Mouse (Mus musculus): ENCODE measurements around the gene Trim28. TPM values are rescaled to one million over a fixed set of nuclear protein-coding genes. Genes with fewer than 3 reads are reported as not detected.

Gene Trim28
- polyA plus RNA-seq, 1 experiment, result 186 TPM

GRCm38 (mm10) chr7:13023928-13024731, 25.2 kb downstream of the Trim28 start:
- H3K36me3 ChIP-seq (ENCODE audit: control insufficient read depth, insufficient read depth, low read length), result peaks cover 2% of the 10 kb centered on the region; the same call in 1 of the 2 replicates
- peak overlapping the region; percentile 92 for H3K27ac ChIP-seq (ENCODE audit: insufficient read depth, low read depth, low read length)
- H3K4me3 ChIP-seq (ENCODE audit: insufficient read depth, low read depth, low read length), result peak overlapping the region; percentile 65
- TF ChIP-seq CTCF (conservative IDR thresholded peaks at IDR 0.05; ENCODE audit: insufficient read depth, insufficient read length, low read depth, low read length), result no peak
- peak; percentile 73 for TF ChIP-seq POLR2A (IDR thresholded peaks at IDR 0.05; ENCODE audit: low read depth, low read length)
- H3K27me3 ChIP-seq (replicated peaks; ENCODE audit: control insufficient read depth, insufficient read depth, low read length), result no peaks in the 10 kb centered on the region
- DNase-seq, result peak; percentile 95
- H3K4me1 ChIP-seq (ENCODE audit: control insufficient read depth, insufficient read depth, low read length), result peaks cover 12% of the 10 kb centered on the region
- WGBS, result under 1% methylated on average over 87 of the region's 95 CpGs

GRCm38 (mm10) chr7:13024805-13025204, 25.9 kb downstream of the Trim28 start:
- H3K27ac ChIP-seq (ENCODE audit: insufficient read depth, low read depth, low read length), result peak overlapping the region; percentile 61; the same call in 1 of the 2 replicates

GRCm38 (mm10) chr7:13025511-13026112, 26.7 kb downstream of the Trim28 start:
- DNase-seq, result no peak
- peaks cover 2% of the 10 kb centered on the region; the same call in 1 of the 2 replicates for H3K36me3 ChIP-seq (ENCODE audit: control insufficient read depth, insufficient read depth, low read length)
- no peaks in the 10 kb centered on the region for H3K27me3 ChIP-seq (replicated peaks; ENCODE audit: control insufficient read depth, insufficient read depth, low read length)
- H3K4me1 ChIP-seq (ENCODE audit: control insufficient read depth, insufficient read depth, low read length), result peaks cover 12% of the 10 kb centered on the region
- H3K4me3 ChIP-seq (ENCODE audit: insufficient read depth, low read depth, low read length), result peak overlapping the region; percentile 65
- H3K27ac ChIP-seq (ENCODE audit: insufficient read depth, low read depth, low read length), result no peak overlapping the region
- 25% methylated on average over 4 of the region's 4 CpGs for WGBS
- TF ChIP-seq POLR2A (IDR thresholded peaks at IDR 0.05; ENCODE audit: low read depth, low read length) (no peak), CTCF (conservative IDR thresholded peaks at IDR 0.05; ENCODE audit: insufficient read depth, insufficient read length, low read depth, low read length) (no peak)

More at GRCm38 (mm10) chr7:13024805-13025204, 25.9 kb downstream of the Trim28 start:
- TF ChIP-seq POLR2A (IDR thresholded peaks at IDR 0.05; ENCODE audit: low read depth, low read length), result no peak
- TF ChIP-seq CTCF (conservative IDR thresholded peaks at IDR 0.05; ENCODE audit: insufficient read depth, insufficient read length, low read depth, low read length), result no peak
- under 1% methylated on average over 36 of the region's 44 CpGs for WGBS
- Histone ChIP-seq H3K4me1 (ENCODE audit: control insufficient read depth, insufficient read depth, low read length) (peaks cover 12% of the 10 kb centered on the region), H3K4me3 (ENCODE audit: insufficient read depth, low read depth, low read length) (peak overlapping the region; percentile 65), H3K36me3 (ENCODE audit: control insufficient read depth, insufficient read depth, low read length) (peaks cover 2% of the 10 kb centered on the region; the same call in 1 of the 2 replicates), H3K27me3 (replicated peaks; ENCODE audit: control insufficient read depth, insufficient read depth, low read length) (no peaks in the 10 kb centered on the region)
- peak; percentile 68 for DNase-seq

GRCm38 (mm10) chr7:13028986-13029385, 30.1 kb downstream of the Trim28 start:
- Histone ChIP-seq H3K36me3 (ENCODE audit: control insufficient read depth, insufficient read depth, low read length) (peaks cover 2% of the 10 kb centered on the region; the same call in 1 of the 2 replicates), H3K4me1 (ENCODE audit: control insufficient read depth, insufficient read depth, low read length) (peaks cover 15% of the 10 kb centered on the region), H3K27me3 (replicated peaks; ENCODE audit: control insufficient read depth, insufficient read depth, low read length) (no peaks in the 10 kb centered on the region), H3K4me3 (ENCODE audit: insufficient read depth, low read depth, low read length) (no peak overlapping the region), H3K27ac (ENCODE audit: insufficient read depth, low read depth, low read length) (no peak overlapping the region)
- no peak for DNase-seq
- WGBS, result 90% methylated on average over 4 of the region's 4 CpGs
- no peak for TF ChIP-seq POLR2A (IDR thresholded peaks at IDR 0.05; ENCODE audit: low read depth, low read length)
- TF ChIP-seq CTCF (conservative IDR thresholded peaks at IDR 0.05; ENCODE audit: insufficient read depth, insufficient read length, low read depth, low read length), result no peak

GRCm38 (mm10) chr7:13031069-13031468, 32.2 kb downstream of the Trim28 start:
- H3K27me3 ChIP-seq (replicated peaks; ENCODE audit: control insufficient read depth, insufficient read depth, low read length), result no peaks in the 10 kb centered on the region
- 64% methylated on average over 5 of the region's 5 CpGs for WGBS
- peaks cover 11% of the 10 kb centered on the region; the same call in 1 of the 2 replicates for H3K4me1 ChIP-seq (ENCODE audit: control insufficient read depth, insufficient read depth, low read length)
- TF ChIP-seq POLR2A (IDR thresholded peaks at IDR 0.05; ENCODE audit: low read depth, low read length) (no peak), CTCF (conservative IDR thresholded peaks at IDR 0.05; ENCODE audit: insufficient read depth, insufficient read length, low read depth, low read length) (peak; percentile 41)
- no peak overlapping the region for H3K4me3 ChIP-seq (ENCODE audit: insufficient read depth, low read depth, low read length)
- peak; percentile 34 for DNase-seq
- H3K27ac ChIP-seq (ENCODE audit: insufficient read depth, low read depth, low read length), result no peak overlapping the region
- H3K36me3 ChIP-seq (ENCODE audit: control insufficient read depth, insufficient read depth, low read length), result peaks cover 2% of the 10 kb centered on the region; the same call in 1 of the 2 replicates

GRCm38 (mm10) chr7:13031983-13032382, 33.1 kb downstream of the Trim28 start:
- H3K4me3 ChIP-seq (ENCODE audit: insufficient read depth, low read depth, low read length), result no peak overlapping the region
- no peak for DNase-seq
- WGBS, result 78% methylated on average over 2 of the region's 2 CpGs
- TF ChIP-seq CTCF (conservative IDR thresholded peaks at IDR 0.05; ENCODE audit: insufficient read depth, insufficient read length, low read depth, low read length) (no peak), POLR2A (IDR thresholded peaks at IDR 0.05; ENCODE audit: low read depth, low read length) (no peak)
- peaks cover 15% of the 10 kb centered on the region; the same call in 1 of the 2 replicates for H3K4me1 ChIP-seq (ENCODE audit: control insufficient read depth, insufficient read depth, low read length)
- no peaks in the 10 kb centered on the region for H3K27me3 ChIP-seq (replicated peaks; ENCODE audit: control insufficient read depth, insufficient read depth, low read length)
- peaks cover 2% of the 10 kb centered on the region; the same call in 1 of the 2 replicates for H3K36me3 ChIP-seq (ENCODE audit: control insufficient read depth, insufficient read depth, low read length)
- H3K27ac ChIP-seq (ENCODE audit: insufficient read depth, low read depth, low read length), result no peak overlapping the region

GRCm38 (mm10) chr7:13032541-13032940, 33.6 kb downstream of the Trim28 start:
- peaks cover 2% of the 10 kb centered on the region; the same call in 1 of the 2 replicates for H3K36me3 ChIP-seq (ENCODE audit: control insufficient read depth, insufficient read depth, low read length)
- DNase-seq, result no peak

More at GRCm38 (mm10) chr7:13032541-13032940, 33.6 kb downstream of the Trim28 start:
- TF ChIP-seq POLR2A (IDR thresholded peaks at IDR 0.05; ENCODE audit: low read depth, low read length) (no peak), CTCF (conservative IDR thresholded peaks at IDR 0.05; ENCODE audit: insufficient read depth, insufficient read length, low read depth, low read length) (no peak)
- Histone ChIP-seq H3K27ac (ENCODE audit: insufficient read depth, low read depth, low read length) (no peak overlapping the region), H3K4me3 (ENCODE audit: insufficient read depth, low read depth, low read length) (no peak overlapping the region), H3K27me3 (replicated peaks; ENCODE audit: control insufficient read depth, insufficient read depth, low read length) (no peaks in the 10 kb centered on the region), H3K4me1 (ENCODE audit: control insufficient read depth, insufficient read depth, low read length) (peaks cover 15% of the 10 kb centered on the region; the same call in 1 of the 2 replicates)
- WGBS, result 91% methylated on average over 7 of the region's 7 CpGs

All from kidney, adult 2 months (tissue).